Mouse (Mus musculus): ENCODE results near the gene Dgcr8. TPM values are rescaled to one million over a fixed set of nuclear protein-coding genes. Genes with fewer than 3 reads are reported as not detected.
A peak's percentile ranks its signal among the peaks of the same experiment; 100 is the strongest.

Dgcr8 gene
- polyA plus RNA-seq, 1 experiment from 2014 or later = 29.0 TPM

MicroRNA genes within 50 kb of the gene (microRNA counts, 519-probe panel; counts per million panel counts)
- microRNA mmu-miR-1306 (not detected), microRNA mmu-miR-185 (5,051 counts per million, percentile 43 among the panel's probes with 10 or more counts)

Small RNA genes lying within 50 kb of the gene (microRNA-seq; reads per million reads assigned to microRNA genes)
- gene Gm24572 (ENCODE audit: borderline number of aligned reads) (7.0 reads per million, percentile 18 among the genes with 10 or more reads in this experiment), gene Mir1306 (ENCODE audit: borderline number of aligned reads) (285 reads per million, percentile 60 among the genes with 10 or more reads in this experiment), gene Mir185 (ENCODE audit: borderline number of aligned reads) (1,176 reads per million, percentile 74 among the genes with 10 or more reads in this experiment)

Other genes with a start within 250 kb of the Dgcr8 start
- gene Dgcr6, start 236.4 kb downstream of the Dgcr8 start, polyA plus RNA-seq (2014; fragmentation: Nextera tagmentation; extraction: Ambion mirVana) = 74.1 and 79.8 TPM in 2 replicates
- gene Prodh, start 199.0 kb downstream of the Dgcr8 start, polyA plus RNA-seq (2014; fragmentation: Nextera tagmentation; extraction: Ambion mirVana) = 16.5 and 19.1 TPM in 2 replicates
- 0.96 and 1.1 TPM in 2 replicates for gene Rtn4r, start 161.6 kb downstream of the Dgcr8 start, polyA plus RNA-seq (2014; fragmentation: Nextera tagmentation; extraction: Ambion mirVana)
- gene Ccdc188, start 71.4 kb downstream of the Dgcr8 start, polyA plus RNA-seq (2014; fragmentation: Nextera tagmentation; extraction: Ambion mirVana) = not detected in 2 replicates
- 7.7 and 7.8 TPM in 2 replicates for gene Zdhhc8, start 54.1 kb downstream of the Dgcr8 start, polyA plus RNA-seq (2014; fragmentation: Nextera tagmentation; extraction: Ambion mirVana)
- 127 and 130 TPM in 2 replicates for gene Trmt2a, start 40.6 kb downstream of the Dgcr8 start, polyA plus RNA-seq (2014; fragmentation: Nextera tagmentation; extraction: Ambion mirVana)
- 943 and 989 TPM in 2 replicates for gene Ranbp1, start 40.5 kb downstream of the Dgcr8 start, polyA plus RNA-seq (2014; fragmentation: Nextera tagmentation; extraction: Ambion mirVana)
- gene Gm49776, start 30.9 kb downstream of the Dgcr8 start, polyA plus RNA-seq (2014; fragmentation: Nextera tagmentation; extraction: Ambion mirVana) = 1.5 and 4.1 TPM in 2 replicates
- 104 and 109 TPM in 2 replicates for gene Tango2, start 58.9 kb upstream of the Dgcr8 start, polyA plus RNA-seq (2014; fragmentation: Nextera tagmentation; extraction: Ambion mirVana)
- 13.8 and 15.5 TPM in 2 replicates for gene Arvcf, start 58.9 kb upstream of the Dgcr8 start, polyA plus RNA-seq (2014; fragmentation: Nextera tagmentation; extraction: Ambion mirVana)
- 83.7 and 91.8 TPM in 2 replicates for gene Txnrd2, start 137.1 kb upstream of the Dgcr8 start, polyA plus RNA-seq (2014; fragmentation: Nextera tagmentation; extraction: Ambion mirVana)
- gene Comt, start 137.6 kb upstream of the Dgcr8 start, polyA plus RNA-seq (2014; fragmentation: Nextera tagmentation; extraction: Ambion mirVana) = 140 and 141 TPM in 2 replicates
- 17.8 and 18.4 TPM in 2 replicates for gene Gnb1l, start 209.5 kb upstream of the Dgcr8 start, polyA plus RNA-seq (2014; fragmentation: Nextera tagmentation; extraction: Ambion mirVana)
- 1.9 and 2.1 TPM in 2 replicates for gene Rtl10, start 209.7 kb upstream of the Dgcr8 start, polyA plus RNA-seq (2014; fragmentation: Nextera tagmentation; extraction: Ambion mirVana)